Mouse (Mus musculus) retina, embryonic 14.5 days (tissue): ENCODE results near the gene Slc34a3.

Experiments used
- DNase-seq: peaks from one replicate; pipeline ENCODE4 v3.0.0-alpha.2; 2015; ENCODE audit warnings: low spot score

Gene Slc34a3

GRCm38 (mm10) chr2:25252331-25252730 lies 18.2 kb upstream of the Slc34a3 start:
- DNase-seq, result no peak

- DNase-seq, result no peak
These were observed 12.3 kb upstream of the Slc34a3 start, which contains the start of gene AL732309.1 for GRCm38 (mm10) chr2:25246183-25247072. Gene AL732309.1, minus strand, starts transcription at chr2:25246863.

GRCm38 (mm10) chr2:25244144-25244543 lies 10.0 kb upstream of the Slc34a3 start:
- no peak for DNase-seq

GRCm38 (mm10) chr2:25243342-25243741 lies 9.2 kb upstream of the Slc34a3 start:
- DNase-seq, result no peak

GRCm38 (mm10) chr2:25242101-25242506 lies 7.9 kb upstream of the Slc34a3 start, which contains the start of the genes Rnf208 and Cysrt1:
Gene Rnf208, plus strand, starts transcription at chr2:25242255.
Gene Cysrt1, minus strand, starts transcription at chr2:25242452.
- peak; percentile 62 for DNase-seq

- DNase-seq, result no peak
These were observed 7.2 kb upstream of the Slc34a3 start for GRCm38 (mm10) chr2:25241438-25241775.

GRCm38 (mm10) chr2:25240723-25241437 lies 6.7 kb upstream of the Slc34a3 start:
- DNase-seq, result peak; percentile 82

- DNase-seq, result no peak
These were observed 6.1 kb upstream of the Slc34a3 start for GRCm38 (mm10) chr2:25240310-25240709.

GRCm38 (mm10) chr2:25239766-25240165 lies 5.6 kb upstream of the Slc34a3 start:
- no peak for DNase-seq

GRCm38 (mm10) chr2:25238106-25238505 lies 3.9 kb upstream of the Slc34a3 start:
- no peak for DNase-seq

GRCm38 (mm10) chr2:25237522-25237921 lies 3.4 kb upstream of the Slc34a3 start:
- DNase-seq, result no peak

- no peak for DNase-seq
These were observed 2.5 kb upstream of the Slc34a3 start, which contains the start of gene Rnf224 for GRCm38 (mm10) chr2:25236614-25237013. Gene Rnf224, minus strand, starts transcription at chr2:25236787.

GRCm38 (mm10) chr2:25234551-25235220 lies 522 bp upstream of the Slc34a3 start:
- no peak for DNase-seq

- no peak for DNase-seq
These were observed 743 bp downstream of the Slc34a3 start for GRCm38 (mm10) chr2:25233421-25233820.

- DNase-seq, result no peak
These were observed 3.1 kb downstream of the Slc34a3 start for GRCm38 (mm10) chr2:25231038-25231437.

GRCm38 (mm10) chr2:25230581-25230980 lies 3.6 kb downstream of the Slc34a3 start:
- DNase-seq, result no peak

GRCm38 (mm10) chr2:25229582-25229981 lies 4.6 kb downstream of the Slc34a3 start:
- DNase-seq, result no peak

- DNase-seq, result no peak
These were observed 5.1 kb downstream of the Slc34a3 start for GRCm38 (mm10) chr2:25228995-25229530.

- peak; percentile 93 for DNase-seq
These were observed 5.7 kb downstream of the Slc34a3 start for GRCm38 (mm10) chr2:25228431-25228889.

GRCm38 (mm10) chr2:25227406-25227805 lies 6.8 kb downstream of the Slc34a3 start:
- no peak for DNase-seq

GRCm38 (mm10) chr2:25226864-25227263 lies 7.3 kb downstream of the Slc34a3 start:
- no peak for DNase-seq

GRCm38 (mm10) chr2:25225811-25226379 lies 8.3 kb downstream of the Slc34a3 start:
- DNase-seq, result no peak
